Mouse (Mus musculus): ENCODE results near the gene Polr2g.

- TF ChIP-seq CTCF (IDR thresholded peaks at IDR 0.05; ENCODE audit: low read depth) (peak; percentile 40), EP300 (IDR thresholded peaks at IDR 0.05; ENCODE audit: low read depth) (no peak)
Measured at GRCm38 (mm10) chr19:8770567-8771270, 27.7 kb downstream of the Polr2g start, which contains the start of gene Tmem223.

Measured in liver, embryonic 14.5 days (tissue).